Mouse (Mus musculus) myocyte (in vitro differentiated cells): Measurements from ENCODE around the gene Gpx6. TPM values are rescaled to one million over a fixed set of nuclear protein-coding genes. Genes with fewer than 3 reads are reported as not detected.

Experiments used
- H3K27me3 ChIP-seq: one replicate; pipeline ENCODE4 v1.6.1; 2011; ENCODE audit not compliant: control insufficient read depth, insufficient read depth, insufficient read length
- H3K36me3 ChIP-seq: one replicate; pipeline ENCODE4 v1.6.1; 2011; ENCODE audit not compliant: control insufficient read depth, insufficient read depth
- H3K4me2 ChIP-seq: one replicate; pipeline ENCODE4 v1.6.1; 2011; ENCODE audit warnings: low read depth, control low read depth
- H3K4me3 ChIP-seq: one replicate; pipeline ENCODE4 v1.5.1; 2011; ENCODE audit warnings: mild to moderate bottlenecking, control low read depth, moderate library complexity
- H3K79me2 ChIP-seq: one replicate; pipeline ENCODE4 v1.6.1; 2011; ENCODE audit not compliant: control insufficient read depth, insufficient read depth
- H3ac ChIP-seq: one replicate; pipeline ENCODE4 v1.6.1; 2011; ENCODE audit not compliant: control insufficient read depth, insufficient read length
- CEBPB ChIP-seq: IDR thresholded peaks from 2 replicates; pipeline ENCODE4 v1.6.1; 2011; ENCODE audit warnings: mild to moderate bottlenecking, moderate library complexity; ENCODE audit not compliant: poor library complexity, insufficient read depth, severe bottlenecking
- E2F4 ChIP-seq: IDR thresholded peaks from one replicate; pipeline ENCODE4 v1.6.1; 2011; ENCODE audit warnings: mild to moderate bottlenecking, control low read depth, moderate library complexity; ENCODE audit not compliant: insufficient read depth
- MAX ChIP-seq: IDR thresholded peaks from one replicate; pipeline ENCODE4 v1.6.1; 2011; ENCODE audit warnings: low read depth, mild to moderate bottlenecking, control low read depth
- MYOD1 ChIP-seq, 3 experiments: IDR thresholded peaks; one replicate each; pipeline ENCODE4 v1.6.1; 2011; ENCODE audit warnings: control low read depth in 2 of 3, low read depth in 2 of 3, mild to moderate bottlenecking in 2 of 3, moderate library complexity in 1 of 3; ENCODE audit not compliant: insufficient read length in 2 of 3, control insufficient read depth in 1 of 3
- MYOG ChIP-seq, 3 experiments: IDR thresholded peaks; one replicate each; pipeline ENCODE4 v1.6.1; 2011; ENCODE audit warnings: control low read depth in 2 of 3, low read depth in 2 of 3, mild to moderate bottlenecking in 2 of 3; ENCODE audit not compliant: insufficient read length in 2 of 3, control insufficient read depth in 1 of 3, insufficient read depth in 1 of 3
- POLR2A ChIP-seq: IDR thresholded peaks from one replicate; pipeline ENCODE4 v1.6.1; 2011; ENCODE audit warnings: low read depth, mild to moderate bottlenecking, control low read depth, moderate library complexity; ENCODE audit not compliant: insufficient read length
- POLR2AphosphoS2 ChIP-seq: IDR thresholded peaks from one replicate; pipeline ENCODE4 v1.6.1; 2011; ENCODE audit warnings: low read depth, control low read depth; ENCODE audit not compliant: insufficient read length
- REST ChIP-seq: IDR thresholded peaks from one replicate; pipeline ENCODE4 v1.6.1; 2011; ENCODE audit warnings: mild to moderate bottlenecking, control low read depth, moderate library complexity; ENCODE audit not compliant: insufficient read depth, insufficient read length
- SRF ChIP-seq: IDR thresholded peaks from one replicate; pipeline ENCODE4 v1.6.1; 2011; ENCODE audit warnings: low read depth; ENCODE audit not compliant: control insufficient read depth, insufficient read length
- TCF12 ChIP-seq: IDR thresholded peaks from one replicate; pipeline ENCODE4 v1.6.1; 2011; ENCODE audit warnings: mild to moderate bottlenecking, control low read depth; ENCODE audit not compliant: poor library complexity, insufficient read depth, severe bottlenecking
- TCF3 ChIP-seq: IDR thresholded peaks from one replicate; pipeline ENCODE4 v1.6.1; 2011; ENCODE audit warnings: low read depth, control low read depth; ENCODE audit not compliant: insufficient read length
- USF1 ChIP-seq: IDR thresholded peaks from one replicate; pipeline ENCODE4 v1.6.1; 2011; ENCODE audit warnings: low read depth, mild to moderate bottlenecking, control low read depth, moderate library complexity
- polyA plus RNA-seq: library from polyadenylated mRNA; unstranded; fragments of >200 nt; fragmentation: generic; extraction: Trizol; gene quantifications from one replicate; pipeline ENCODE4 v1.2.1, GENCODE M21; 2012; ENCODE audit warnings: missing spikeins

Gene Gpx6
- polyA plus RNA-seq, 1 experiment: not detected

GRCm38 (mm10) chr13:21267541-21267940 is 44.4 kb upstream of the Gpx6 start:
- H3ac ChIP-seq: no peak overlapping the region
- no peak overlapping the region for H3K4me3 ChIP-seq
- no peaks in the 10 kb centered on the region for H3K36me3 ChIP-seq
- TF ChIP-seq REST (no peak), MYOG (IDR thresholded peaks at IDR 0.05; ENCODE audit: control insufficient read depth in 1 of 3, insufficient read depth in 1 of 3, insufficient read length in 2 of 3, low read depth in 2 of 3) (no peak), E2F4 (no peak), SRF (no peak), POLR2A (no peak), POLR2AphosphoS2 (no peak), TCF3 (no peak), MAX (no peak)
- no peaks in the 10 kb centered on the region for H3K79me2 ChIP-seq
- H3K4me2 ChIP-seq: no peak overlapping the region
- H3K27me3 ChIP-seq: no peaks in the 10 kb centered on the region

GRCm38 (mm10) chr13:21268262-21268661 is 43.7 kb upstream of the Gpx6 start:
- Histone ChIP-seq H3K4me3 (no peak overlapping the region), H3K27me3 (no peaks in the 10 kb centered on the region), H3K36me3 (no peaks in the 10 kb centered on the region), H3K4me2 (no peak overlapping the region), H3ac (no peak overlapping the region), H3K79me2 (no peaks in the 10 kb centered on the region)
- TF ChIP-seq POLR2A: no peak
- TF ChIP-seq MAX: no peak
- no peak for TF ChIP-seq MYOD1 (IDR thresholded peaks at IDR 0.05; ENCODE audit: control insufficient read depth in 1 of 3, insufficient read length in 2 of 3, low read depth in 2 of 3)
- no peak for TF ChIP-seq POLR2AphosphoS2
- no peak for TF ChIP-seq SRF
- no peak for TF ChIP-seq CEBPB
- TF ChIP-seq TCF3: no peak
- no peak for TF ChIP-seq MYOG (IDR thresholded peaks at IDR 0.05; ENCODE audit: control insufficient read depth in 1 of 3, insufficient read depth in 1 of 3, insufficient read length in 2 of 3, low read depth in 2 of 3)
- TF ChIP-seq USF1: no peak
- TF ChIP-seq REST: no peak
- TF ChIP-seq E2F4: no peak
- TF ChIP-seq TCF12: no peak

GRCm38 (mm10) chr13:21275021-21275814 is 36.7 kb upstream of the Gpx6 start:
- Histone ChIP-seq H3K4me2 (peak overlapping the region; percentile 80), H3K27me3 (no peaks in the 10 kb centered on the region), H3K79me2 (no peaks in the 10 kb centered on the region), H3K4me3 (peak overlapping the region; percentile 33), H3K36me3 (no peaks in the 10 kb centered on the region), H3ac (no peak overlapping the region)
- TF ChIP-seq POLR2AphosphoS2: no peak
- TF ChIP-seq MYOG (IDR thresholded peaks at IDR 0.05; ENCODE audit: control insufficient read depth in 1 of 3, insufficient read depth in 1 of 3, insufficient read length in 2 of 3, low read depth in 2 of 3): no peak
- TF ChIP-seq SRF: no peak
- no peak for TF ChIP-seq TCF3
- TF ChIP-seq TCF12: no peak
- no peak for TF ChIP-seq MYOD1 (IDR thresholded peaks at IDR 0.05; ENCODE audit: control insufficient read depth in 1 of 3, insufficient read length in 2 of 3, low read depth in 2 of 3)
- no peak for TF ChIP-seq POLR2A
- TF ChIP-seq CEBPB: no peak
- TF ChIP-seq E2F4: no peak
- TF ChIP-seq USF1: no peak
- TF ChIP-seq REST: no peak
- no peak for TF ChIP-seq MAX

- no peak overlapping the region for H3ac ChIP-seq
- H3K36me3 ChIP-seq: no peaks in the 10 kb centered on the region
- peak overlapping the region; percentile 33 for H3K4me3 ChIP-seq
- no peak for TF ChIP-seq REST
- TF ChIP-seq MYOD1 (IDR thresholded peaks at IDR 0.05; ENCODE audit: control insufficient read depth in 1 of 3, insufficient read length in 2 of 3, low read depth in 2 of 3): no peak
- no peak for TF ChIP-seq MYOG (IDR thresholded peaks at IDR 0.05; ENCODE audit: control insufficient read depth in 1 of 3, insufficient read depth in 1 of 3, insufficient read length in 2 of 3, low read depth in 2 of 3)
- no peak for TF ChIP-seq TCF12
- TF ChIP-seq USF1: no peak
- peak overlapping the region; percentile 80 for H3K4me2 ChIP-seq
- H3K79me2 ChIP-seq: no peaks in the 10 kb centered on the region
- H3K27me3 ChIP-seq: no peaks in the 10 kb centered on the region
Observed at GRCm38 (mm10) chr13:21275815-21276550, 35.9 kb upstream of the Gpx6 start.
